Mouse (Mus musculus) heart, postnatal 36 days (tissue): ENCODE results near the gene Plekhn1. TPM values are rescaled to one million over a fixed set of nuclear protein-coding genes. Genes with fewer than 3 reads are reported as not detected.

Experiments
- DNase-seq, 2 experiments: peaks; one replicate each; pipeline ENCODE4 v3.0.0; 2021 to 2022
- intact Hi-C: fragments of 180-260 bp; cut with DNase I; formaldehyde crosslinking; loops from one replicate; pipeline ENCODE4 v1.15.1; 2025
- total RNA-seq, 2 experiments: library from RNA; stranded (reverse); gene quantifications; 2 replicates each; pipeline ENCODE4 v1.2.3; 2021

Gene Plekhn1
- total RNA-seq, 2 experiments from 2014 or later, result 9.2 to 10.2 TPM

- DNase-seq, result no peak
- intact Hi-C loops, result no loop called here
Measured at GRCm38 (mm10) chr4:156216196-156216595, 18.5 kb downstream of the Plekhn1 start.

DNA sequence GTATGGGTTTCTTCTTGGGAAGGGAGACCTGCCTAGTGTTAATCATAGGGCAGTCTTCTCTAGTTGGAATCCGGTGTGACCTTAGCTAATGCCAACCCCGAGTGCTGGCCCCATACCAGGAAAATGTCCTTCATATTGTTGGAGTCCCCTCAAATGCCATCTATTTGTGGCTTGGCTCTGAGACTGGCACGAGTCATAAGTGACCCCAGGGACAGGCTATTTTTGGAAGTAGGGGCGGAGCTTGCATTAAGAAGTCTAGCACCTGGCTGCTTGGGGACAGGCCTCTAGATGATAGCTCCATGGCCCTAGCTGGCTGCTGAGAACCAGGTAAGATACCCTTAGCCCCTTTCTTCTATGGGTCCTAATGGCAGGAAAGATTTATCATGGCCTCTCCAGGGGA is 19.0 kb downstream of the Plekhn1 start, which contains the start of gene Perm1:
Perm1 (plus strand) TSS at position 220 of the 400 bp plus-strand sequence.
- intact Hi-C loops, result no loop called here
- DNase-seq, result peak; percentile 64 to 75

DNA sequence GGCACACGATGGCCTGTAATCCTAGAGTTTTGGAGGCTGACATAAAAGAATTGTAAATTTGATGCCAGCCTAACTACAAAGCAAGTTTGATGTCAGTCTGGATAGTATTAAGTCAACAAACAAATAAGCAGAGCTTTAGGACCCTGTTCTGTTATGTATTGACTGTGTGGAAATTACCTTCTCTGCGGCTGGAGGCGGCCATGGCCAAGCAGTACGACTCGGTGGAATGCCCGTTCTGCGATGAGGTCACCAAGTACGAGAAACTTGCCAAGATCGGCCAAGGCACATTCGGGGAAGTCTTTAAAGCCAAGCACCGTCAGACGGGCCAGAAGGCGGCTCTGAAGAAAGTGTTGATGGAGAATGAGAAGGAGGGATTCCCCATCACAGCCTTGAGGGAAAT is 21.5 kb downstream of the Plekhn1 start:
- intact Hi-C loops, result no loop called here
- DNase-seq, result no peak

- intact Hi-C loops, result no loop called here
- DNase-seq, result no peak
Measured at GRCm38 (mm10) chr4:156209963-156210635, 24.6 kb downstream of the Plekhn1 start.

- no peak for DNase-seq
- intact Hi-C loops, result no loop called here
Measured at GRCm38 (mm10) chr4:156208872-156209271, 25.8 kb downstream of the Plekhn1 start.

- intact Hi-C loops, result loop anchor here (1.0 kb wide), 1 partner anchor 31 kb away; the partner anchor contains the start of gene Plekhn1
- DNase-seq, result no peak
Measured at GRCm38 (mm10) chr4:156203413-156204131, 31.1 kb downstream of the Plekhn1 start.

DNA sequence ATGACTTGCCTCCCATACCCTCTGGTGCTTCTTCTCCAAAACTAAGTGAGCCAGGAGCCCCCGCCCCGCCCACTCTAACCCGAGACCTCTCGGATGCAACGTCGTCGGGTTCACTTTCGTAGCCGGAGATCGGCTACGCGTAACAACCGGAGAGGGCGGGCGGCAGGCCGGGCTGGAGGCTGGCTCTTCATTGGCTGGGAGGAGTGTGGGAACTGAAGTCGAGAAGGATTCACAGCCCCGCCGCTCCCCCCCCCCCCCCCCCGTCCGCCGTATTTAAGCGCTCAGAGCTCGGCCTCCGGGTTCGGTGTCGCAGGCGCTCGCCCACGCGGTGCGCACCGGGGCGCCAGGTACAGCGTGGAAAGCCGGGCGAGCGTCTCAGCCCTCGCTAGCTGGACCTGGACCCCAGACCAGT is 31.6 kb downstream of the Plekhn1 start, which contains the start of gene AW011738:
AW011738 (plus strand) TSS at position 304 of the 412 bp plus-strand sequence.
- intact Hi-C loops, result loop anchor here (1.0 kb wide), 1 partner anchor 31 kb away; the partner anchor contains the start of gene Plekhn1
- DNase-seq, result peak; percentile 74 to 78

- intact Hi-C loops, result no loop called here
- DNase-seq, result peak in 1 of 2 experiments; percentile 22
Measured at GRCm38 (mm10) chr4:156202462-156202893, 32.2 kb downstream of the Plekhn1 start.

GRCm38 (mm10) chr4:156200623-156201475 is 33.8 kb downstream of the Plekhn1 start, which contains the start of gene Isg15:
Gene Isg15 (minus strand): TSS chr4:156200818.
- peak in 1 of 2 experiments; percentile 25 for DNase-seq
- intact Hi-C loops, result no loop called here

DNA sequence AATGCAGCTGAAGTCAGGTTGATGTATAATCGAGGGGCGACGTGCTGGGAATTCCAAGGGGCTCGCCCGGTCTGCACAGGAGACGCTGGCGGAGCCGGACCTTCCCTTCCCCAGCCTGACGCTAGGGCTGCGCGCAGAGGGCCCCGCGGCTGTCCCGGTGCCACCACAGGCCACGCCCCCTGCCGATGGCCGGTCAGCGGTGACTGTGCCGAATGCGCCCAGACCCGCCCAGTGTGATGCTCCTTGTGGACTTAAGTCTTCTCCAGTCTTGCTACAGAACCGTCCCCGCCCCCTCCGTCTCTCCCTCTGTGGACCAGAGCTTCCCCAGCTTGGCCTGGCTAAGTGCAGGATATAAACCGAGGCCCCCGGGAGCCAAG is 36.8 kb downstream of the Plekhn1 start:
- peak; percentile 87 to 88 for DNase-seq

DNA sequence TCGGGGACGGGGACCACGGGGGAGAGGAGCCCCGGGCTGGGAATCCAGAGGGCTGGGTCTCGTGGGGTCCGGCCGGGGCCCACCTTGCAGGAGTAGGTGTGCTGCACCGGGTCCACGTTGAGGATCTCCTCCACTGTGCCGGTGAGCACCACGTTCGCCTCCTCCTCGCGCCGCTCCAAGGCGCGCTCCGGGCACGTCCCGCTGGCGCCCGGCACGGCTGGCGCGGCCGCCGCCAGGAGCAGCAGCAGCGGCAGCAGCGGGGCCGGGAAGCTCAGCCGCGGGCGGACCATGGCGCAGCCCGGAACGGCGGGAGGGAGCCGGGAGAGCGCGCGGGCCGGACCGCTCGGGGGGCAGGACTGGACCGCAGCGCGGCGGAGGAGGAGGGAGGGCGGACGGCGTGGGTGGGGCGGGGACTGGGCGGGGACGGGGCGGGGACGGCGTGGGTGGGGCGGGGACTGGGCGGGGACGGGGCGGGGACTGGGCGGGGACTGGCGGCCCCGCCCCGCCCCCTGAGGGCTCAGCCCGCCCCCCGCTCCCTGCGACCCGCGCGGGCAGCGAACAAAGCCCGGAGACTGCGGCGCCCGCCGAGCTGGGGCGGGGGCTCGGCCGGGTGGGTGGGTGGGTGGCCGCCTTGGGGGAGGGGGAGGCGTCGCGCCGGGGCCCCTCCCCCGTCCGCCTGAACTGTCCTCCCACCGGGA is 37.4 kb downstream of the Plekhn1 start, which contains the start of gene Agrn:
Agrn (minus strand) TSS at position 358 of the 698 bp plus-strand sequence.
- intact Hi-C loops, result loop anchor here (5.0 kb wide), 1 partner anchor 165 kb away; no protein-coding TSS in a partner anchor
- DNase-seq, result peak; percentile 76 to 80

More for the DNA sequence above, 36.8 kb downstream of the Plekhn1 start:
- intact Hi-C loops, result loop anchor here (5.0 kb wide), 1 partner anchor 166 kb away; no protein-coding TSS in a partner anchor

GRCm38 (mm10) chr4:156195927-156196870 is 38.5 kb downstream of the Plekhn1 start:
- DNase-seq, result peak; percentile 56 to 63
- intact Hi-C loops, result loop anchor here (5.0 kb wide), 1 partner anchor 164 kb away; no protein-coding TSS in a partner anchor

- DNase-seq, result no peak
- intact Hi-C loops, result loop anchor here (5.0 kb wide), 1 partner anchor 82 kb away; no protein-coding TSS in a partner anchor
Measured at GRCm38 (mm10) chr4:156194346-156194745, 40.3 kb downstream of the Plekhn1 start.

GRCm38 (mm10) chr4:156193906-156194305 is 40.8 kb downstream of the Plekhn1 start:
- intact Hi-C loops, result loop anchor here (5.0 kb wide), 1 partner anchor 82 kb away; no protein-coding TSS in a partner anchor
- DNase-seq, result no peak

DNA sequence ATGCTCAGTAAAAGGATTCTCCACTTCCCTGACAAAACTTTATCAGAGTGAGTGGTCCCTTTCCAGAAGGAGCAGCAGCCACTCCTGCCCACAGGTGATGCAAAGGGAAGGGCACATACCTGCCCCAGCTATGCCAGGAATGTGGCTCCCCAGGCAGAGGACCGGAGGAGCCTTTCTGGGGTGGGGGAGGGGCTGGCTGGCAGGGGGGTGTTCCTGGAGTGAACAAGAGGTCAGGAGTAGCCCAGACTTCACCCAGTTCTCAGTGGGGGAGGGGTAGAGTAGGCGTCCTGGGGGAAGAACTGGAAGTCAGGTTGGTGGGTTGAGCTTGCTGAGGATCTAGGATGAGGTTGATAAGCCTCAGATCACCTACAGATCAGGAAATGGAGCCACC is 41.5 kb downstream of the Plekhn1 start:
- intact Hi-C loops, result loop anchor here (5.0 kb wide), 1 partner anchor 81 kb away; no protein-coding TSS in a partner anchor
- no peak for DNase-seq

DNA sequence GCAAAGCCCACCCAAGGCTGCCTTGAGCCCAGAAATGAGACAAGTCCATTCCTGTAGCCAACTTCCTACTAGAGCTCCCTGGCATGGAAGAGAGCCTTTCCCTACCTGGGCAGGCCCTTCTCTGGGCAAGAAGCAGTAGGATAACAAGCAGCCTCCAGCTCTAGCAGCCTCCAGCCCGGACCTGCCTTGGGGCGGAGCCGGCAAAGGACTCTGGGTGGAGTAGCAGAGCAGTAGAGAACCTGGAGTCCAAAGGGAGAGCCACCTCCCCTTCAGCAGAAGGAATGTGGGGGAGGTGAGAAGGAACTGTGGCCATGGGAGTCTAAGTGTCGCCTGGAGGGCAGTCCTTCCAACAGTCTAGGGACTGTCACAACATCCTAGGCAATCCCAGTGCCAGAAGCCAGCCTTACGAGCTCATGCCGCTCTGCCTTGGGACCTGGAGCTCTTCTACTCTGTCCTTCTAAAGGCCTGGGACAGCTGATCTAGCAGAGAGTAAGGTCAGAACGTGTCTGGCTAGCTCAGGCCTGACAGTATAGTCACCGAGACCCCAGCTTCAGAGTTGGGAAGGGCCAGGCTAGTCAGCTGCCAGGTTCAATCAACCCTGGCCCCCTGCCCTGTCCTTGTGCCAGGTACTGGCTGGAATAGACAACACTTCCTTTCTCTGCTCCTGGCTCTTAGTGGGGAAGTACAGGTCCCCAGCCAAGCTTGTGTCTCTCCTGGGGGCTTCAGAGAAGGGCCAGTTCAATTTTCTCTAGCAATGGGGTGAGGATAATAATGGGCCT is 42.0 kb downstream of the Plekhn1 start:
- peak in 1 of 2 experiments; percentile 42 for DNase-seq
- intact Hi-C loops, result loop anchor here (5.0 kb wide), 1 partner anchor 80 kb away; no protein-coding TSS in a partner anchor

DNA sequence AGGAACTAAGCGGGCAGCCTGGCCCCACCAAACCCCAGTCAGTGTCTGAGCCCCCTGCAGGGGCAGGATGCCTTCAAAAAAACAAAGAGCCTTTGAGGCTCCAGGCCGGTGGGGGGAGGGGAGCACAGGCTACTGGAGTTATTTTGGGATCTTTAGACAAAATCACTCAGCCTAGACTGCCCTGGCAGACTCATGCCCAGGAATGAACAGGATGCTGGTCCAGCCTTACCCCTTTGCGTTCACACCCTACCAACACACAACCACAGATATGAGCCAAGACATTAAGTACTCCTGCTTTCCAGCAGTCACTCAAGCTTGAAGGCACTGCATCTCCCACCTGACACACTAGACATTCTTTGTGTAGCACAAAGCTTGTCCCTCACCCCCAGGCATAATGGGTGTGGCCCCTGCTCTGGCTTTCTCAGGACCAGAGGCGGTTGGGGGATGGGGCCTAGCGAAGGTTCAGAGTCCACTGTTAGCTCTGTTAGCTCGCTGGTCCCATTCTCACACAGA is 45.8 kb downstream of the Plekhn1 start:
- intact Hi-C loops, result no loop called here
- DNase-seq, result no peak
